Mouse (Mus musculus): Measurements from ENCODE around the gene Arap1.

DNA sequence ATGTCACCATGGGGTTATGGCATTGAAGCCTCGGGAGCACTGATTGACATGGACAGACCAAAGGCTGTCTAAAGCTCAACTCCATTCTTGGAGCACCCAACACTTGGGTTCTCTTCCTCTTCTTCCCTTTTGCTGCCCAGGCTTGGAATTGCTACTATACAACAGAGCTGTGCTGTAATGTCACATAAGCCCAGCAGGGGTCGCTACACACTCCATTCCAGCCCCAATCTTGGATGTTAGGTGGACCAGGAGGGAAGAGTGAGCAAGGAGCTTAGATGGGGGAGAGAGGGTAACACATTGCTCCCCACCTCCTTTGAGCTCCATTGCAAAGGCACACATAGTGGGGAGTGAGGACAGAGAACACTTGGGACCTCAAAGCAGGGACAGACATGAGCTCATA lies 79.9 kb downstream of the Arap1 start:
- TF ChIP-seq POLR2A (IDR thresholded peaks at IDR 0.05; ENCODE audit: insufficient read length, low read depth) (no peak), TCF12 (IDR thresholded peaks at IDR 0.05; ENCODE audit: insufficient read depth, poor library complexity, severe bottlenecking) (no peak), CEBPB (IDR thresholded peaks at IDR 0.05; ENCODE audit: insufficient read depth, poor library complexity, severe bottlenecking) (no peak)
